Mouse (Mus musculus): ENCODE measurements around the gene Fbxl5. TPM values are rescaled to one million over a fixed set of nuclear protein-coding genes. Genes with fewer than 3 reads are reported as not detected.
A peak's percentile ranks its signal among the peaks of the same experiment; 100 is the strongest.

The Fbxl5 gene
- polyA plus RNA-seq, 1 experiment from 2014 or later: 82.2 TPM

GRCm38 (mm10) chr5:43744187-43744586, 77.3 kb downstream of the Fbxl5 start:
- H3K9me3 ChIP-seq (ENCODE audit: control insufficient read depth, low read length): no peaks in the 10 kb centered on the region
- WGBS: 100% methylated on average over 1 of the region's 1 CpGs
- no peak overlapping the region for H3K4me2 ChIP-seq (ENCODE audit: low read length)
- ATAC-seq: no peak
- H3K4me3 ChIP-seq (ENCODE audit: low read length): no peak overlapping the region
- H3K36me3 ChIP-seq (ENCODE audit: control insufficient read depth, insufficient read depth, low read length): peaks cover 2% of the 10 kb centered on the region; the same call in 1 of the 2 replicates
- H3K9ac ChIP-seq (ENCODE audit: low read depth, low read length): no peak overlapping the region
- no peak overlapping the region for H3K27ac ChIP-seq (ENCODE audit: low read depth, low read length)
- H3K4me1 ChIP-seq (ENCODE audit: control insufficient read depth, insufficient read depth, low read depth, low read length): no peaks in the 10 kb centered on the region
- no peaks in the 10 kb centered on the region for H3K27me3 ChIP-seq (replicated peaks; ENCODE audit: control insufficient read depth, insufficient read depth, low read length)

- H3K27ac ChIP-seq (ENCODE audit: low read depth, low read length): no peak overlapping the region
- no peaks in the 10 kb centered on the region for H3K9me3 ChIP-seq (ENCODE audit: control insufficient read depth, low read length)
- H3K4me1 ChIP-seq (ENCODE audit: control insufficient read depth, insufficient read depth, low read depth, low read length): no peaks in the 10 kb centered on the region
- peaks cover 9% of the 10 kb centered on the region for H3K36me3 ChIP-seq (ENCODE audit: control insufficient read depth, insufficient read depth, low read length)
- H3K4me2 ChIP-seq (ENCODE audit: low read length): no peak overlapping the region
- ATAC-seq: no peak
- 76% methylated on average over 8 of the region's 8 CpGs for WGBS
- H3K27me3 ChIP-seq (replicated peaks; ENCODE audit: control insufficient read depth, insufficient read depth, low read length): no peaks in the 10 kb centered on the region
- no peak overlapping the region for H3K4me3 ChIP-seq (ENCODE audit: low read length)
- H3K9ac ChIP-seq (ENCODE audit: low read depth, low read length): no peak overlapping the region
Measured at GRCm38 (mm10) chr5:43732381-43732780, 89.1 kb downstream of the Fbxl5 start.

- no peak for ATAC-seq
- Histone ChIP-seq H3K4me1 (ENCODE audit: control insufficient read depth, insufficient read depth, low read depth, low read length) (no peaks in the 10 kb centered on the region), H3K27me3 (replicated peaks; ENCODE audit: control insufficient read depth, insufficient read depth, low read length) (no peaks in the 10 kb centered on the region), H3K4me3 (ENCODE audit: low read length) (no peak overlapping the region), H3K36me3 (ENCODE audit: control insufficient read depth, insufficient read depth, low read length) (peaks cover 3% of the 10 kb centered on the region; the same call in 1 of the 2 replicates), H3K9ac (ENCODE audit: low read depth, low read length) (no peak overlapping the region), H3K4me2 (ENCODE audit: low read length) (no peak overlapping the region), H3K9me3 (ENCODE audit: control insufficient read depth, low read length) (no peaks in the 10 kb centered on the region), H3K27ac (ENCODE audit: low read depth, low read length) (no peak overlapping the region)
- WGBS: 85% methylated on average over 11 of the region's 11 CpGs
Measured at GRCm38 (mm10) chr5:43728375-43729165, 92.9 kb downstream of the Fbxl5 start.

GRCm38 (mm10) chr5:43723830-43724229, 97.6 kb downstream of the Fbxl5 start:
- Histone ChIP-seq H3K27me3 (replicated peaks; ENCODE audit: control insufficient read depth, insufficient read depth, low read length) (no peaks in the 10 kb centered on the region), H3K4me1 (ENCODE audit: control insufficient read depth, insufficient read depth, low read depth, low read length) (no peaks in the 10 kb centered on the region), H3K36me3 (ENCODE audit: control insufficient read depth, insufficient read depth, low read length) (peaks cover 5% of the 10 kb centered on the region), H3K4me2 (ENCODE audit: low read length) (no peak overlapping the region), H3K9me3 (ENCODE audit: control insufficient read depth, low read length) (no peaks in the 10 kb centered on the region), H3K27ac (ENCODE audit: low read depth, low read length) (no peak overlapping the region), H3K9ac (ENCODE audit: low read depth, low read length) (no peak overlapping the region), H3K4me3 (ENCODE audit: low read length) (no peak overlapping the region)
- WGBS: 94% methylated on average over 6 of the region's 7 CpGs
- no peak for ATAC-seq

- no peaks in the 10 kb centered on the region for H3K27me3 ChIP-seq (replicated peaks; ENCODE audit: control insufficient read depth, insufficient read depth, low read length)
- no peak overlapping the region for H3K4me2 ChIP-seq (ENCODE audit: low read length)
- no peak overlapping the region for H3K4me3 ChIP-seq (ENCODE audit: low read length)
- peaks cover 8% of the 10 kb centered on the region for H3K36me3 ChIP-seq (ENCODE audit: control insufficient read depth, insufficient read depth, low read length)
- H3K27ac ChIP-seq (ENCODE audit: low read depth, low read length): no peak overlapping the region
- WGBS: 95% methylated on average over 6 of the region's 6 CpGs
- no peak for ATAC-seq
- no peaks in the 10 kb centered on the region for H3K4me1 ChIP-seq (ENCODE audit: control insufficient read depth, insufficient read depth, low read depth, low read length)
- H3K9me3 ChIP-seq (ENCODE audit: control insufficient read depth, low read length): no peaks in the 10 kb centered on the region
- H3K9ac ChIP-seq (ENCODE audit: low read depth, low read length): no peak overlapping the region
Measured at GRCm38 (mm10) chr5:43722452-43722783, 99.0 kb downstream of the Fbxl5 start.

- Histone ChIP-seq H3K9me3 (ENCODE audit: control insufficient read depth, low read length) (no peaks in the 10 kb centered on the region), H3K9ac (ENCODE audit: low read depth, low read length) (no peak overlapping the region), H3K4me2 (ENCODE audit: low read length) (no peak overlapping the region), H3K27ac (ENCODE audit: low read depth, low read length) (no peak overlapping the region), H3K27me3 (replicated peaks; ENCODE audit: control insufficient read depth, insufficient read depth, low read length) (no peaks in the 10 kb centered on the region), H3K4me1 (ENCODE audit: control insufficient read depth, insufficient read depth, low read depth, low read length) (no peaks in the 10 kb centered on the region), H3K4me3 (ENCODE audit: low read length) (no peak overlapping the region), H3K36me3 (ENCODE audit: control insufficient read depth, insufficient read depth, low read length) (peaks cover 8% of the 10 kb centered on the region)
- 77% methylated on average over 5 of the region's 5 CpGs for WGBS
- no peak for ATAC-seq
Measured at GRCm38 (mm10) chr5:43721538-43722451, 99.6 kb downstream of the Fbxl5 start.

- ATAC-seq: no peak
- Histone ChIP-seq H3K4me2 (ENCODE audit: low read length) (no peak overlapping the region), H3K4me1 (ENCODE audit: control insufficient read depth, insufficient read depth, low read depth, low read length) (no peaks in the 10 kb centered on the region), H3K9ac (ENCODE audit: low read depth, low read length) (no peak overlapping the region), H3K36me3 (ENCODE audit: control insufficient read depth, insufficient read depth, low read length) (peaks cover 7% of the 10 kb centered on the region), H3K27me3 (replicated peaks; ENCODE audit: control insufficient read depth, insufficient read depth, low read length) (no peaks in the 10 kb centered on the region), H3K27ac (ENCODE audit: low read depth, low read length) (no peak overlapping the region), H3K9me3 (ENCODE audit: control insufficient read depth, low read length) (no peaks in the 10 kb centered on the region), H3K4me3 (ENCODE audit: low read length) (no peak overlapping the region)
Measured at GRCm38 (mm10) chr5:43699240-43699639, 122.2 kb downstream of the Fbxl5 start.

- H3K9me3 ChIP-seq (ENCODE audit: control insufficient read depth, low read length): no peaks in the 10 kb centered on the region
- H3K4me3 ChIP-seq (ENCODE audit: low read length): no peak overlapping the region
- H3K27ac ChIP-seq (ENCODE audit: low read depth, low read length): no peak overlapping the region
- H3K9ac ChIP-seq (ENCODE audit: low read depth, low read length): no peak overlapping the region
- 65% methylated on average over 3 of the region's 3 CpGs for WGBS
- peaks cover 5% of the 10 kb centered on the region for H3K36me3 ChIP-seq (ENCODE audit: control insufficient read depth, insufficient read depth, low read length)
- no peaks in the 10 kb centered on the region for H3K4me1 ChIP-seq (ENCODE audit: control insufficient read depth, insufficient read depth, low read depth, low read length)
- H3K4me2 ChIP-seq (ENCODE audit: low read length): no peak overlapping the region
- peak; percentile 60; the same call in 1 of the 2 replicates for ATAC-seq
- H3K27me3 ChIP-seq (replicated peaks; ENCODE audit: control insufficient read depth, insufficient read depth, low read length): no peaks in the 10 kb centered on the region
Measured at GRCm38 (mm10) chr5:43697133-43697532, 124.3 kb downstream of the Fbxl5 start.
